Mouse (Mus musculus) liver, embryonic 16.5 days (tissue): Measurements from ENCODE around the gene Siah3. TPM values are rescaled to one million over a fixed set of nuclear protein-coding genes. Genes with fewer than 3 reads are reported as not detected.

Source experiments
- ATAC-seq: fragments of 200-750 bp; cut with Nextera tagmentation; 2 replicates; pipeline ENCODE4 v1.8.0; 2017; ENCODE audit warnings: low read depth, mild to moderate bottlenecking, moderate number of reproducible peaks, moderate library complexity
- H3K27ac ChIP-seq: fragments of 300-500 bp; sonication (generic); 2 replicates; pipeline ENCODE4 v1.5.1; 2014; ENCODE audit warnings: mild to moderate bottlenecking, low read length
- H3K27me3 ChIP-seq: fragments of 300-500 bp; sonication (generic); 2 replicates; pipeline ENCODE4 v1.6.1; 2014; ENCODE audit warnings: low read depth, low read length, mixed read lengths; ENCODE audit not compliant: control insufficient read depth, insufficient read depth
- H3K36me3 ChIP-seq: fragments of 300-500 bp; sonication (generic); 2 replicates; pipeline ENCODE4 v1.6.1; 2014; ENCODE audit warnings: mild to moderate bottlenecking; ENCODE audit not compliant: control insufficient read depth, insufficient read depth
- H3K4me1 ChIP-seq: fragments of 300-500 bp; sonication (generic); 2 replicates; pipeline ENCODE4 v1.6.1; 2014; ENCODE audit warnings: low read depth, low read length, mixed read lengths; ENCODE audit not compliant: control insufficient read depth
- H3K4me2 ChIP-seq: fragments of 300-500 bp; sonication (generic); 2 replicates; pipeline ENCODE4 v1.6.1; 2014; ENCODE audit warnings: low read depth, low read length, mixed read lengths
- H3K4me3 ChIP-seq: fragments of 300-500 bp; sonication (generic); 2 replicates; pipeline ENCODE4 v1.5.1; 2014; ENCODE audit warnings: low read depth, mild to moderate bottlenecking, low read length
- H3K9ac ChIP-seq: fragments of 300-500 bp; sonication (generic); 2 replicates; pipeline ENCODE4 v1.6.1; 2014; ENCODE audit warnings: low read depth, low read length
- H3K9me3 ChIP-seq: fragments of 300-500 bp; sonication (generic); replicated peaks from 2 replicates; pipeline ENCODE4 v1.6.1; 2016; ENCODE audit warnings: low read length; ENCODE audit not compliant: control insufficient read depth
- WGBS: fragments of 180-500 bp; shearing (Covaris S2); extraction: QIAGEN DNeasy Blood & Tissue Kit; methylation state at CpG from one replicate; pipeline ENCODE4 v1.1.7; 2014; ENCODE audit not compliant: insufficient replicate concordance; 5-methylcytosine and 5-hydroxymethylcytosine counted together
- polyA plus RNA-seq: library from polyadenylated mRNA; unstranded; fragments of >200 nt; fragmentation: Nextera tagmentation; extraction: Ambion mirVana; gene quantifications from 2 replicates; pipeline ENCODE4 v1.2.1, GENCODE M21; 2015

Siah3 gene
- polyA plus RNA-seq, 1 experiment from 2014 or later = 0.07 TPM

- Histone ChIP-seq H3K27ac (no peak overlapping the region), H3K4me1 (no peaks in the 10 kb centered on the region; the same call in 1 of the 2 replicates), H3K9me3 (no peaks in the 10 kb centered on the region), H3K4me3 (no peak overlapping the region), H3K4me2 (no peak overlapping the region), H3K27me3 (peaks cover 18% of the 10 kb centered on the region), H3K9ac (no peak overlapping the region), H3K36me3 (no peaks in the 10 kb centered on the region)
- 57% methylated on average over 10 of the region's 10 CpGs for WGBS
- no peak for ATAC-seq
Observed at GRCm38 (mm10) chr14:75459431-75459830, 3.6 kb downstream of the Siah3 start.

GRCm38 (mm10) chr14:75459991-75460390 is 4.2 kb downstream of the Siah3 start:
- Histone ChIP-seq H3K27me3 (peaks cover 18% of the 10 kb centered on the region), H3K27ac (no peak overlapping the region), H3K4me1 (no peaks in the 10 kb centered on the region; the same call in 1 of the 2 replicates), H3K9ac (no peak overlapping the region), H3K9me3 (no peaks in the 10 kb centered on the region), H3K4me3 (no peak overlapping the region), H3K4me2 (no peak overlapping the region), H3K36me3 (no peaks in the 10 kb centered on the region)
- 34% methylated on average over 3 of the region's 3 CpGs for WGBS
- no peak for ATAC-seq

- no peak overlapping the region for H3K9ac ChIP-seq
- no peak for ATAC-seq
- peaks cover 18% of the 10 kb centered on the region for H3K27me3 ChIP-seq
- H3K4me3 ChIP-seq = no peak overlapping the region
- no peaks in the 10 kb centered on the region for H3K9me3 ChIP-seq
- 44% methylated on average over 3 of the region's 3 CpGs for whole genome bisulfite sequencing
- H3K27ac ChIP-seq = no peak overlapping the region
- H3K4me1 ChIP-seq = no peaks in the 10 kb centered on the region; the same call in 1 of the 2 replicates
- no peaks in the 10 kb centered on the region for H3K36me3 ChIP-seq
- no peak overlapping the region for H3K4me2 ChIP-seq
Observed at GRCm38 (mm10) chr14:75460436-75460835, 4.7 kb downstream of the Siah3 start.

- Histone ChIP-seq H3K27me3 (peaks cover 10% of the 10 kb centered on the region), H3K4me3 (no peak overlapping the region), H3K9ac (no peak overlapping the region), H3K4me1 (no peaks in the 10 kb centered on the region; the same call in 1 of the 2 replicates), H3K9me3 (no peaks in the 10 kb centered on the region), H3K36me3 (no peaks in the 10 kb centered on the region), H3K4me2 (no peak overlapping the region), H3K27ac (no peak overlapping the region)
- 54% methylated on average over 4 of the region's 4 CpGs for WGBS
- ATAC-seq = no peak
Observed at GRCm38 (mm10) chr14:75461770-75462169, 6.0 kb downstream of the Siah3 start.

GRCm38 (mm10) chr14:75463171-75463570 is 7.4 kb downstream of the Siah3 start:
- Histone ChIP-seq H3K9ac (no peak overlapping the region), H3K4me2 (no peak overlapping the region), H3K27ac (no peak overlapping the region), H3K36me3 (no peaks in the 10 kb centered on the region), H3K9me3 (no peaks in the 10 kb centered on the region), H3K4me1 (no peaks in the 10 kb centered on the region), H3K4me3 (no peak overlapping the region), H3K27me3 (no peaks in the 10 kb centered on the region)
- WGBS = 57% methylated on average over 4 of the region's 4 CpGs
- ATAC-seq = no peak

- Histone ChIP-seq H3K4me2 (no peak overlapping the region), H3K4me1 (no peaks in the 10 kb centered on the region), H3K9ac (no peak overlapping the region), H3K4me3 (no peak overlapping the region), H3K27ac (no peak overlapping the region), H3K9me3 (no peaks in the 10 kb centered on the region), H3K27me3 (no peaks in the 10 kb centered on the region), H3K36me3 (no peaks in the 10 kb centered on the region)
- no peak for ATAC-seq
- WGBS = 59% methylated on average over 4 of the region's 4 CpGs
Observed at GRCm38 (mm10) chr14:75468941-75469340, 13.2 kb downstream of the Siah3 start.

- Histone ChIP-seq H3K4me3 (no peak overlapping the region), H3K9me3 (no peaks in the 10 kb centered on the region), H3K27me3 (no peaks in the 10 kb centered on the region), H3K9ac (no peak overlapping the region), H3K36me3 (no peaks in the 10 kb centered on the region), H3K4me2 (no peak overlapping the region), H3K27ac (no peak overlapping the region), H3K4me1 (no peaks in the 10 kb centered on the region)
- ATAC-seq = no peak
- 67% methylated on average over 9 of the region's 9 CpGs for WGBS
Observed at GRCm38 (mm10) chr14:75473061-75473930, 17.5 kb downstream of the Siah3 start.

- no peaks in the 10 kb centered on the region for H3K4me1 ChIP-seq
- no peak overlapping the region for H3K4me2 ChIP-seq
- ATAC-seq = no peak
- no peaks in the 10 kb centered on the region for H3K36me3 ChIP-seq
- no peak overlapping the region for H3K9ac ChIP-seq
- 83% methylated on average over 2 of the region's 2 CpGs for WGBS
- H3K27me3 ChIP-seq = no peaks in the 10 kb centered on the region
- H3K4me3 ChIP-seq = no peak overlapping the region
- no peak overlapping the region for H3K27ac ChIP-seq
- no peaks in the 10 kb centered on the region for H3K9me3 ChIP-seq
Observed at GRCm38 (mm10) chr14:75475887-75476286, 20.1 kb downstream of the Siah3 start.
